Mouse (Mus musculus): ENCODE results near the gene Acsl6. TPM values are rescaled to one million over a fixed set of nuclear protein-coding genes. Genes with fewer than 3 reads are reported as not detected.

The Acsl6 gene
- total RNA-seq (2012; rRNA removed) (3.2 and 7.9 TPM in 2 replicates), polyA plus RNA-seq (2012; ENCODE audit: insufficient read depth in 1 of 2, insufficient read length in 2 of 2, low read depth in 1 of 2, low replicate concordance in 2 of 2, missing spikeins in 1 of 2) (1 to 10 TPM in 1 of 2 experiments, not detected in 1; 2.8 TPM)

GRCm38 (mm10) chr11:54303728-54304470 lies at the start of gene Acsl6:
TSS of gene Acsl6 (plus strand) at chr11:54303798.
- 0 out of 4 replicates have a peak, but pooled peaks cover 0 to 3% of the 10 kb centered on the region in 2 experiments for H3K4me1 ChIP-seq (ENCODE audit: control insufficient read depth in 1 of 2, insufficient read depth in 2 of 2, low read length in 2 of 2)
- no peak within 1 kb of the TSS for H3K27ac ChIP-seq (ENCODE audit: control insufficient read depth, low read depth, low read length)
- H3K27me3 ChIP-seq (ENCODE audit: control insufficient read depth in 1 of 2, insufficient read depth in 2 of 2, low read length in 2 of 2): peaks cover 0 to 7% of the 10 kb centered on the region in 2 experiments; a peak in 1 of 4 replicates
- no peaks in the 10 kb centered on the region for H3K79me2 ChIP-seq (ENCODE audit: control insufficient read depth, insufficient read depth, low read length, poor library complexity)
- no peak for DNase-seq (ENCODE audit: low read depth, low spot score)
- H3K9me3 ChIP-seq (replicated peaks; ENCODE audit: insufficient read depth, low read length): no peaks in the 10 kb centered on the region
- no peaks in the 10 kb centered on the region for H3K36me3 ChIP-seq (ENCODE audit: control insufficient read depth in 1 of 2, insufficient read depth in 2 of 2, low read length in 2 of 2)
- H3K4me3 ChIP-seq (ENCODE audit: control insufficient read depth in 1 of 2, insufficient read depth in 1 of 2, low read depth in 2 of 2, low read length in 2 of 2): no peak within 1 kb of the TSS
- H3K9ac ChIP-seq (ENCODE audit: control insufficient read depth, low read depth, low read length, poor library complexity, severe bottlenecking): no peak within 1 kb of the TSS
- no peak for TF ChIP-seq ZKSCAN1 (IDR thresholded peaks at IDR 0.05; ENCODE audit: low read depth, low read length)
- no peak for TF ChIP-seq USF1 (IDR thresholded peaks at IDR 0.05; ENCODE audit: low read depth, low read length)
- TF ChIP-seq POLR2AphosphoS5 (IDR thresholded peaks at IDR 0.05; ENCODE audit: borderline replicate concordance, low read depth, low read length): no peak
- TF ChIP-seq HCFC1 (IDR thresholded peaks at IDR 0.05; ENCODE audit: low read depth, low read length): no peak
- TF ChIP-seq RCOR1 (IDR thresholded peaks at IDR 0.05; ENCODE audit: low read depth, low read length): no peak
- no peak for TF ChIP-seq MYC (IDR thresholded peaks at IDR 0.05; ENCODE audit: low read depth, low read length)
- no peak for TF ChIP-seq RAD21 (IDR thresholded peaks at IDR 0.05; ENCODE audit: low read depth, low read length)
- no peak for TF ChIP-seq SIN3A (IDR thresholded peaks at IDR 0.05; ENCODE audit: low read length)
- TF ChIP-seq MAX (IDR thresholded peaks at IDR 0.05; ENCODE audit: low read length): no peak
- no peak for TF ChIP-seq MXI1 (IDR thresholded peaks at IDR 0.05; ENCODE audit: low read depth, low read length)
- no peak for TF ChIP-seq GATA1 (IDR thresholded peaks at IDR 0.05; ENCODE audit: low read depth, low read length)
- no peak for TF ChIP-seq EP300 (IDR thresholded peaks at IDR 0.05; ENCODE audit: low read depth in 1 of 2, low read length in 2 of 2)
- no peak for TF ChIP-seq MAZ (IDR thresholded peaks at IDR 0.05; ENCODE audit: low read depth, low read length)

- DNase-seq (ENCODE audit: low read depth, low spot score): peak; percentile 65
- H3K4me3 ChIP-seq (ENCODE audit: control insufficient read depth in 1 of 2, insufficient read depth in 1 of 2, low read depth in 2 of 2, low read length in 2 of 2): no peak overlapping the region
These were observed 49.5 kb upstream of the Acsl6 start for GRCm38 (mm10) chr11:54254114-54254513.

More at GRCm38 (mm10) chr11:54254114-54254513, 49.5 kb upstream of the Acsl6 start:
- no peaks in the 10 kb centered on the region for H3K9me3 ChIP-seq (replicated peaks; ENCODE audit: insufficient read depth, low read length)
- no peaks in the 10 kb centered on the region for H3K79me2 ChIP-seq (ENCODE audit: control insufficient read depth, insufficient read depth, low read length, poor library complexity)
- H3K27ac ChIP-seq (ENCODE audit: control insufficient read depth, low read depth, low read length): no peak overlapping the region
- H3K4me1 ChIP-seq (ENCODE audit: control insufficient read depth in 1 of 2, insufficient read depth in 2 of 2, low read length in 2 of 2): peaks cover 5 to 25% of the 10 kb centered on the region in 2 experiments; a peak in 3 of 4 replicates
- H3K27me3 ChIP-seq (ENCODE audit: control insufficient read depth in 1 of 2, insufficient read depth in 2 of 2, low read length in 2 of 2): no peaks in the 10 kb centered on the region
- H3K9ac ChIP-seq (ENCODE audit: control insufficient read depth, low read depth, low read length, poor library complexity, severe bottlenecking): no peak overlapping the region
- peaks cover 0 to 17% of the 10 kb centered on the region in 2 experiments; a peak in 2 of 4 replicates for H3K36me3 ChIP-seq (ENCODE audit: control insufficient read depth in 1 of 2, insufficient read depth in 2 of 2, low read length in 2 of 2)
- TF ChIP-seq ZC3H11A (IDR thresholded peaks at IDR 0.05; ENCODE audit: low read depth, low read length): peak; percentile 98
- TF ChIP-seq CTCF (IDR thresholded peaks at IDR 0.05 in 2 of 3, conservative IDR thresholded peaks at IDR 0.05 in 1 of 3; ENCODE audit: control insufficient read depth in 1 of 3, insufficient read depth in 1 of 3, low read depth in 2 of 3, low read length in 3 of 3, poor library complexity in 1 of 3, severe bottlenecking in 1 of 3): peak; percentile 31 to 93 (median 71); a peak in 5 of 6 replicates
- peak; percentile 26; the same call in 1 of the 2 replicates for TF ChIP-seq SIN3A (IDR thresholded peaks at IDR 0.05; ENCODE audit: low read length)
- peak; percentile 98 for TF ChIP-seq SMC3 (IDR thresholded peaks at IDR 0.05; ENCODE audit: low read depth, low read length)
- no peak for TF ChIP-seq JUND (IDR thresholded peaks at IDR 0.05; ENCODE audit: low read depth, low read length)
- TF ChIP-seq TBP (IDR thresholded peaks at IDR 0.05; ENCODE audit: low read depth, low read length): no peak
- peak; percentile 92 for TF ChIP-seq RAD21 (IDR thresholded peaks at IDR 0.05; ENCODE audit: low read depth, low read length)
- TF ChIP-seq ELF1 (IDR thresholded peaks at IDR 0.05; ENCODE audit: low read depth, low read length): no peak
- TF ChIP-seq POLR2A (IDR thresholded peaks at IDR 0.05; ENCODE audit: control insufficient read depth in 1 of 2, insufficient read depth in 1 of 2, low read depth in 1 of 2, low read length in 2 of 2, poor library complexity in 1 of 2): 0 out of 4 replicates have a peak, but pooled peaks of 1 of the 2 experiments have one; percentile 31
